Comparison of ENCODE assay signal across 8 mouse cellular contexts in the genomic region with DNA sequence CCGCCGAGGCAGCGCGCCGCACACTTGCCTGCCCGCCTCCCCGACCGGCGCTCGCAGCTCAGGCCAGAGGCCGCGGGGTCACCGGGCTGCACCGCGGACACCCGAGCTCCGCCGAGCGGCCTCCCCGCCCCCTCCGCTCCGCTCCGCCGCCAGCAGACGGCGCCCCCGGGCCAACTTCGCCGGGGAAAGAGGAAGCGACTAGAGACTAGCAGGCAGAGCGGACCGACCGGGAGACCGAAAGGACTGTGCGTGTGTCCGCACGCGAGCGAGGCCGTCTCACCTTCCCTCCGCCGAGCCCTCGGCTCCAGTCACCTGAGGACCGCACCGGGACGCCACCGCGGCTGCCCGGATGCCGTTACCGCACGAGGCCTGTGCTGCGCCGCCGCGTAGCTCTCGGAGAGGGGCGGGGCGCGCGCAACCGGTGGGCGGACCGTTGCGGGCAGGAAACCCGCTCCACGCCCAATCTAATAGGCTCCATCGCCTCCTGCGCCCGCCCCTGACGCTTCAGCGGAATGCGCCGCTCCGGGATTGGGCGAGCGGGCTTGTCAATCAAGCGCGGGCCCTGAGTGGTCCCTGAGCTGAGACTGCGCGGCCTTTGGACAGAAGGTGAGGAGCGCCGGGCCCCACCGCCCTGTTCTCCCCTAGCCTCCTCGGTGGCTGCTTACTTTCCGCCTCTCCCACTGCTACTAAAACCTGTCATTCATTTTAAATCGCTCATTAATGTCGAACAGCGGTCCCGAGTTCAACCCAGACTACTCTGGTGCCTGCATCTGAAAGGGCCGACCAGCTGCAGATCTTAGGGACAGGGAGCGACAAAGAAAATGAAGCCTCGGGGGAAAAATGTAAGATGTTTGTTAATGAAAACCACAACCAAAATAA. TPM values are rescaled to one million over a fixed set of nuclear protein-coding genes. Genes with fewer than 3 reads are reported as not detected.
DNase-seq lines count a peak whose midpoint lies in the region; ATAC-seq lines count a peak whose summit lies in the region.

TSS of gene Nck1 (minus strand) at position 420 of the 879 bp plus-strand sequence.

- peaks cover 5% of the 10 kb centered on the region; the same call in 1 of the 2 replicates for H3K9me3 ChIP-seq in heart, embryonic 10.5 days
- H3K9me3 ChIP-seq in kidney, embryonic 15.5 days (replicated peaks): no peaks in the 10 kb centered on the region

- peak within 1 kb of the TSS; percentile 83 for H3K4me3 ChIP-seq in heart, embryonic 10.5 days
- peak within 1 kb of the TSS; percentile 92 for H3K4me3 ChIP-seq in kidney, embryonic 15.5 days (replicated peaks)

- peak; percentile 98 for ATAC-seq in erythroblast, adult 5-6 weeks (replicated peaks; ENCODE audit: low FRiP score, poor library complexity, severe bottlenecking)
- peak; percentile 100 for ATAC-seq in kidney, embryonic 15.5 days (replicated peaks; ENCODE audit: low FRiP score)
- ATAC-seq in monocyte, adult 5-6 weeks (replicated peaks; ENCODE audit: insufficient number of reproducible peaks, low FRiP score, low TSS enrichment, poor library complexity, severe bottlenecking): peak; percentile 96

- under 1% methylated on average over 86 of the region's 93 CpGs for WGBS in heart, embryonic 10.5 days
- under 1% methylated on average over 93 of the region's 93 CpGs for WGBS in kidney, embryonic 15.5 days

- H3K27ac ChIP-seq in heart, embryonic 10.5 days: peak within 1 kb of the TSS; percentile 98
- H3K27ac ChIP-seq in kidney, embryonic 15.5 days: peak within 1 kb of the TSS; percentile 96

- peak within 1 kb of the TSS; percentile 78 for H3K4me2 ChIP-seq in kidney, embryonic 15.5 days

- DNase-seq in B cell, adult 2 months: peak; percentile 97 to 98
- DNase-seq in brain, adult 2 months (ENCODE audit: low read depth, low spot score): peak; percentile 99
- DNase-seq in heart, embryonic 10.5 days (ENCODE audit: low spot score): peak; percentile 99
- DNase-seq in liver: peak; percentile 99
- peak; percentile 99 for DNase-seq in spleen, postnatal 4 days (ENCODE audit: low spot score in 2 of 2)

- H3K9ac ChIP-seq in kidney, embryonic 15.5 days: peak within 1 kb of the TSS; percentile 95

- no peaks in the 10 kb centered on the region for H3K27me3 ChIP-seq in heart, embryonic 10.5 days (ENCODE audit: insufficient read depth, poor library complexity, severe bottlenecking)
- no peaks in the 10 kb centered on the region for H3K27me3 ChIP-seq in kidney, embryonic 15.5 days

- peaks cover 6% of the 10 kb centered on the region for H3K4me1 ChIP-seq in heart, embryonic 10.5 days
- H3K4me1 ChIP-seq in kidney, embryonic 15.5 days: peaks cover 16% of the 10 kb centered on the region

- peaks cover 10% of the 10 kb centered on the region for H3K36me3 ChIP-seq in heart, embryonic 10.5 days
- H3K36me3 ChIP-seq in kidney, embryonic 15.5 days: 0 out of 2 replicates have a peak, but pooled peaks cover 10% of the 10 kb centered on the region

RNA-seq across cellular contexts. Expression of gene Nck1, which starts in this region (rescaled TPM):
- 5.2 and 7.5 TPM in 2 replicates for total RNA-seq in erythroblast, adult 5-6 weeks (2015; ENCODE audit: low replicate concordance)
- 9.5 and 10.2 TPM in 2 replicates for total RNA-seq in erythroblast, adult 5-6 weeks (2017; ENCODE audit: low replicate concordance)
- polyA plus RNA-seq in heart, embryonic 10.5 days (2016; fragmentation: Nextera tagmentation; extraction: Ambion mirVana): 50.3 and 61.2 TPM in 2 replicates
- polyA plus RNA-seq in kidney, embryonic 15.5 days (2015; fragmentation: Nextera tagmentation; extraction: Ambion mirVana): 71.5 and 76.8 TPM in 2 replicates
- 73.1 to 81.8 TPM (median 81.6 TPM) in 3 replicates for total RNA-seq in monocyte, adult 5-6 weeks (2017)

Comparison
In these comparisons a context has a peak if more than half of its experiments do, and no peak if none do; other contexts are left out.
1. Peak in every context shown above with its lines: DNase-seq, ATAC-seq, H3K4me3 ChIP-seq and H3K27ac ChIP-seq.